Mouse (Mus musculus): ENCODE results near the gene Atp8a2.

The Atp8a2 gene

GRCm38 (mm10) chr14:60196884-60197283 is at the start of gene Atp8a2:
TSS of gene Atp8a2 (minus strand) at chr14:60197179.
- no peak for DNase-seq (ENCODE audit: low spot score in 2 of 2)

DNA sequence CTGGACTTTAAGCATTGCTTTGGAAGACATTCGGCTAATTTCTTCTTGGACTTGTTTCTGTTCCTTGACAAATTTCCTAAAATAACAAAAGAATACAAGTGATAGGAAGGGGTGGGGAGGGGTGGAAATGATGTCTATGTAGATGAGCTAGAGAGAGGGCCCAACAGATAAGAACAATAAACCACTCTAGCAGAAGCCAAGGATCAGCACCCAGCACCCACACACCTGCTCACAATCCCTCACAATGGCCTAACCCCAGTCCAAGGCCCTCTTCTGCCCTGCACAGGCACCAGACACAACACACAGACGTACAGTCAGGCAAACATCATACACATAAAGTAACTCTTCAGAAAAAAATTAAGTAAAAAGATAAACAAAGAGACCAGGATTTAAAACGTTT is 41.6 kb upstream of the Atp8a2 start:
- no peak for DNase-seq (ENCODE audit: low spot score in 2 of 2)

GRCm38 (mm10) chr14:60219886-60220285 is 22.9 kb upstream of the Atp8a2 start:
- no peak for DNase-seq (ENCODE audit: low spot score in 2 of 2)

DNA sequence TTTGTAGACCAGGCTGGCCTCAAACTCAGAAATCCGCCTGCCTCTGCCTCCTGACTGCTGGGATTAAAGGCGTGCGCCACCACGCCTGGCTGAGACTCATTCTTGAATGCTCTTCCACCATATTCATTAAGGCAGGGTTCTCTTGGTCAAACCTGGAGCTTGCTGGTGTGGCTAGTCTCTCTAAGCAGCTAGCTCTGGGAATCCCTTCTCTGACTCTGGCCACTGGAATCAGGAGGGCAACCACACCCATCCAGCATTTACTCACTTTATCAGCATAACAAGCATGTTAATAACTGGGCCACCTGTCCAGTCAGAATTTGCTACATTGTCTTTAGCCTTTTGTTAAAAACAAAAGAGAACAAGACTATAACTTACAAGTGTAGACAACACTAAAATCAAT is 20.6 kb upstream of the Atp8a2 start:
- no peak for DNase-seq (ENCODE audit: low spot score in 2 of 2)

DNA sequence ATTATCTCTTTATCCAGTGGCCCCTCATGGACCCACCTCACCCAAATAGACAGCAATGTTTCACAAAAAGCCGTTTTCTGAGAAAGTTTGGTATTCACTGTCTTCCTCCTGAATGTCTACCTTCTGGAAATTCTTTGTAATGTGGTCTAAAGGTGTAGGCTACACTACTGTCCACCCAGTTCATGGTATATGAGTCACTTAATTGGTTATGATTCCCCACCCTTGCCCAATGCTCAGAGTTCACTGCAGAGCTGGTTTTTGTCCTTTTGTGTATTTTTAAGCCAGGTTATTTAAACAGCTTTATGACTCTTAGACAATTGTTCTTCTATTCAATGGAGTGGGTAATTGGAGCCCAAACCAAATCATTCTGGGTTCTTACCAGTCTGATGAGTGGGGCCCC is 19.1 kb upstream of the Atp8a2 start:
- no peak for DNase-seq (ENCODE audit: low spot score in 2 of 2)

DNA sequence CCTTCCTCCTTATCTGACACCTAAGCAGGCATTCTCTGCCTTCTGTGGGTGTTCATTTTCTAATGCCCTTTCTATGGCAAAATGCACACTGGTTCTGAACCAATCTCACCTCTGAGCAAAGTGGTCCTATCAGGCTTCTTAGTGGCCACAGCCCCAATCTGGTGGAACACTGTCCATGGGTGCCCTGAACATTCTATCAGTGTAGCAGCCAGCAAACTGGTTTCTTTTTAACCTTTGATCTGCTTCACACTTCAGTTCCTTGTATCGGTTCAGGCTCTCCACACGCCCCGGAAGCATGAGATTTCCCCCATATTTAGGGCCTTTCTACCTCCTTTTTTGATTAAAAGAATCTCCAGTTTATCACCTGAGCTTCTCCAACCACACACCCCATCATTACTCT is 18.0 kb upstream of the Atp8a2 start:
- no peak for DNase-seq (ENCODE audit: low spot score in 2 of 2)

DNA sequence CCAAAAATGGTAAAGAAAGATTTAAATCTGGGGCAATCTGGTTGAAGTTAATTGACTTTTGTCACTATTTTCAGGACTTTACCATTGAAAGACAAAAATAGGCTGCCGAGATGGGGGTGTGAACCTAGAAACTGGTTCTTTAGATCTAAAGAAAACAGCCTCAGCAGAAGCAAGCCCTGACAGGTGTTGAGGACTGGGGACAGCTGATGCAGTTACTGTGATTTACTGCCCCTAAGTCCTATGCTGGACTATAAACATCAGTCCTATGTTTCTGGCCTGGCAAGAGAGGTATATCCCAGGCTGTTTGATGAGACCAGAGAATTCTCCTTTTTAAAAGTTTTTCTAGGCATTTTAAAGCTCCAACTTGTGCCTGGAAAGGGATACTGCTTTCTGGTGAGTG is 17.1 kb upstream of the Atp8a2 start:
- DNase-seq (ENCODE audit: low spot score in 2 of 2): no peak

DNA sequence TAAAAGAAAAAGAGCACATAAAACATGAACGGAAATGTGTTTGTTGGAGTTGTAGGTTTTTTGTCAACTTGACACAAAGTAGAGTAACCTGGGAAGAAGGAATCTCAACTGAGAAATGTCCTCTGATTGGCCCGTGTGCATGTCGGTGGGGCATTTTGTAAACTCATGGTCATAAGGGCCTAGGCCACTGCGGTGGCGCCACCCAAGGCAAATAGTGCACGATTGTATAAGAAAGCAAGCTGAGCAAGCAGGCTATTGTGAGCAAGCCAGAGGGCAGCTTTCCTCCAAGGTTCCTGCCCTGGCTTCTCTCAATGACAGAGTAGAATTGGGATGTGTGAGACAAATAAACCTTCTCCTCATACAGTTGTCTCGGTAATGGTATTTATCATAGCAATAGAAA is 12.2 kb upstream of the Atp8a2 start:
- no peak for DNase-seq (ENCODE audit: low spot score in 2 of 2)

- no peak for DNase-seq (ENCODE audit: low spot score in 2 of 2)
Measured at GRCm38 (mm10) chr14:60204993-60205392, 8.0 kb upstream of the Atp8a2 start.

- DNase-seq (ENCODE audit: low spot score in 2 of 2): no peak
Measured at GRCm38 (mm10) chr14:60195999-60196398, 980 bp downstream of the Atp8a2 start.

- DNase-seq (ENCODE audit: low spot score in 2 of 2): no peak
Measured at GRCm38 (mm10) chr14:60194606-60195005, 2.4 kb downstream of the Atp8a2 start.

DNA sequence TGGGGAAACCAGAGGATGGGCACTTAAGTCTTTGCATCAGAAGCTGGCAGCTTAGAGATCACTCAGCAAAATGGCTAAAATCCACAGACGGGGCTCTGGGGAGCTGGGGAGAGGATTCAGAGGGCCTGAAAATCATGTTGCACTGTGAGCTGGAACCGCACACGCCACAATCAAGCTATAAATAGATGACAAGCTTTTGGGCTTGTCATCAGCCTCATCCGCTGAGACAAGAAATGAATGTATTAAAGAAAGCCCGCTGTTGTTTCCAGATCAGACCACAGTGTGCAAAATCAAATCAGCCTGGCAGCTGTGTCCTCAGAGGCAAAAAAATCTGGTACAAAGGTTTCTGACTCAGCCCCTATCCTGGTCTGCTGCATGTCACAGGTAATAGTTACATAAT is 7.2 kb downstream of the Atp8a2 start:
- DNase-seq (ENCODE audit: low spot score in 2 of 2): no peak

GRCm38 (mm10) chr14:60188201-60188825 is 8.7 kb downstream of the Atp8a2 start:
- peak in 1 of 2 experiments; percentile 17 for DNase-seq (ENCODE audit: low spot score in 2 of 2)

- no peak for DNase-seq (ENCODE audit: low spot score in 2 of 2)
Measured at GRCm38 (mm10) chr14:60181306-60181705, 15.7 kb downstream of the Atp8a2 start.

DNA sequence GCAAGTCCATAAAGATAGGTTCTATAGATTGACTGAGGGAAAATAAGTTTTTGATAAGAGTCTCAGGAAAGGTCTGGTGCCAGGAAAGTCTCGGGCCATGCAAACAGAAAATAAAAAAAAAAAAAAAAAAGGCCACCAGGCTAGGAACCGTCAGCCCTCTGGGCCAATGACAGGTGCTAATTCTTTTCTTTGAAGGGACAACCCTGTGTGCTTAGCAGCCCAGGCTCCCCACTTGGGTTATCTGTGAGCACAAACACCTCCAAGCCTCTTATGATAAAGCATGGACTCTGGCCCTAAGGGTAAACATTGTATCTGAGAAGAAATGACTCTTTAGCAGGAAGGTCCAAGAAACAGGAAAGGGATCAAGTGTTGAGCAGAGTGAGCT is 18.4 kb downstream of the Atp8a2 start:
- no peak for DNase-seq (ENCODE audit: low spot score in 2 of 2)

- peak; percentile 8 for DNase-seq (ENCODE audit: low spot score in 2 of 2)
Measured at GRCm38 (mm10) chr14:60177614-60178570, 19.1 kb downstream of the Atp8a2 start.

DNA sequence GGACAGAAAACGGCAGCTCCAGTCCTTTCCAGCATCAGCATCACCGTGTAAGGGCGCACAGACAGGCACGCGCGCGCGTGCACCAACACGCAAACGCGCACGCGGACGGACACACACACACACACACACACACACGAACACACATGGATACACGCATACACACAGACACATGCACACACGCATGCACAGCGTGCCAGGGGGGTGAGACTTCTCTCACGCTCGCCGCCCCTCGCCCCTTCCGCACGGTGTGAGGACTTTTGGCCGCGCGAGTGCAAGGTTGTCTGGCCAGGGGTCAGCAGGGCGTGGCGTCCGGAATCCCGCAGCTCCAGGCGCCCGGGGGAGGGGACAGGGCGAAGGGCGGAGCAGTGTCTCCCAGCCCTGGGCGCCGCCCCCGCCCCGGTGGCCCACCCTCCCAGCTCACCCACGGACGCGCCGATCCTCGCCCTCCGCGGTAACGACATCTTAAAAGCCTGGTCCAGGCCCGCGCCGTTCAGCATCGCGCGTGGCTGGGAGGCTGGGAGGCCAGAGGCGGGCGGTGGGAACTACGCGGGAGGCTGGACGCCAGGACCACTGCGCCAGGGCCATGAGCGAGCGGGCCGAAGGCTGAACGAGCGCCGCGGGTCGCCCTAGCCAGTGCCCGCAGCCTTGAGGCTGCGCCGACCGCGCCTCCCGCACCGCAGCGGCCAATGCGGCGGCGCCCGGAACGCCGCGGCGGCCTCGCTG is 19.9 kb downstream of the Atp8a2 start:
- peak; percentile 51 to 60 for DNase-seq (ENCODE audit: low spot score in 2 of 2)

GRCm38 (mm10) chr14:60176469-60176890 is 20.5 kb downstream of the Atp8a2 start:
- peak in 1 of 2 experiments; percentile 3 for DNase-seq (ENCODE audit: low spot score in 2 of 2)

- DNase-seq (ENCODE audit: low spot score in 2 of 2): no peak
Measured at GRCm38 (mm10) chr14:60172286-60173055, 24.5 kb downstream of the Atp8a2 start.

GRCm38 (mm10) chr14:60170845-60171610 is 26.0 kb downstream of the Atp8a2 start:
- peak; percentile 24 to 26 for DNase-seq (ENCODE audit: low spot score in 2 of 2)

DNA sequence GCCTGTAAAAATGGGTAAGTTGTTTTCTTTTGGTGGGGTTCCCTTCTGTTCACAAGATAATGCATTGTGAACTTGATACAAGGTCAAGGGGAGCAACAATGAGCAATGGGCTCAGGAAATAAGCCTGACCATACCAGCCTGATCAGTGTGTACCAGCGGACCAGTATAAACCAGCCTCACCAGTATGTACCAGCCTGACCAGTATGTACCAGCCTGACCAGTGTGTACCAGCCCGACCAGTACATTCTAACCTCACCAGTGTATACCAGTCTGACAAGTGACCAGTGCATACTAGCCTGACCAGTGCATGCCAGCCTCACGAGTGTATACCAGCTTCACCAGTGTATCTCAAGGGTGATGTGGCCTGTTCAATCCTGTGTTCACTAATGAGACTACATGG is 33.6 kb downstream of the Atp8a2 start:
- DNase-seq (ENCODE audit: low spot score in 2 of 2): peak in 1 of 2 experiments; percentile 37
